Mouse (Mus musculus) cerebellum, adult 2 months (tissue): ENCODE data around the gene Cacna1g.

Experiments
- CTCF ChIP-seq: fragments of 200-500 bp; IDR thresholded peaks from 2 replicates; pipeline ENCODE4 v1.5.1; 2011; ENCODE audit warnings: low read depth, mild to moderate bottlenecking, control low read depth, low read length, moderate library complexity, borderline replicate concordance; ENCODE audit not compliant: insufficient read depth
- POLR2A ChIP-seq: fragments of 200-500 bp; IDR thresholded peaks from 2 replicates; pipeline ENCODE4 v1.6.1; 2011; ENCODE audit warnings: low read length, control low read depth, borderline replicate concordance; ENCODE audit not compliant: insufficient read depth

- TF ChIP-seq CTCF (no peak), POLR2A (no peak)
Measured at GRCm38 (mm10) chr11:94461856-94462255, 12.1 kb downstream of the Cacna1g start.
